Mouse (Mus musculus): ENCODE results near the gene Epn1. TPM values are rescaled to one million over a fixed set of nuclear protein-coding genes. Genes with fewer than 3 reads are reported as not detected.

The Epn1 gene
- polyA plus RNA-seq, 1 experiment from 2014 or later: 41.0 TPM

DNA sequence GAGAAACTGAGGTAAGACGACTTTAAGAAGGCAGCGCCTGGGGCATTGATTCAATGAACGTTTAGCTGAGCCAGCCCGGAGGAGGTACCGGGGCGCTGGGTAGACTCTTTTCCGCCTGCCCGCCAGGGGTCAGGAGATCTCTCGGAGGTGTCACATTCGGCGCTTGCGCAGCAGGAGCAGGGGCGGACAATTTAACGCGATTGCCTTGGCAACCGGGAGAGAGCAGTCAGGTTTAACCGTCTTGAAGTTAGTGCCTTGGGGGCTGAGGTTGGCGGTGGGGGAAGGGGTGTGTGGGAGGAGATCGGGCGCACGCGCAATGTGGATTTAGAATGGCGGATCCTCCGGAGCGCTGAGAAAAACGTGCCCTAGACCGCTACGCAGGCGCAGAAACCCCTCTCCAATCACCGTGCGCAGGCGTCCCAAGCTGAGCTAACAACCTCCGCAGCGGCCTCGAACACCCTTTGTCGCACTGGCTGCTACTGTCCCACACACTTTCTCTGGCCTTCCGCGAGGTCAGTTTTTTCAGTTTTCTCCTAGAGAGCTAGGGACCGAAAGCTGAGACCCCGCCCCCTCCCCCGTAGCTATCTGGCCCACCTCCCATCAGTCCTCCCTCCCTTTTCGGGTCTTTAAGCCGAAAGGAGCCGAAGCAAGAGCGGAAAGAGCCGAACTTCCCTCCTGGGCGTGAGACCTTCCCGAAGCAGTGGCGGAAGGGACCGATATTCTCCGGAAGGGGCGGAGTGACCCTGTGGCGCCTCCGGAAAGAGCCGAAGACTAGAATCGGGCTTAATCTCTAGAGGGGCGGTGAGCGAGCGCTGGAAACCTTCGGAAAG is 18.9 kb upstream of the Epn1 start:
- TF ChIP-seq CTCF (IDR thresholded peaks at IDR 0.05; ENCODE audit: low read depth) (peak; percentile 79), EP300 (optimal IDR thresholded peaks at IDR 0.05) (no peak)
- no peaks in the 10 kb centered on the region for H3K9me3 ChIP-seq (ENCODE audit: control insufficient read depth, low read length)
- peak overlapping the region; percentile 67 for H3K4me3 ChIP-seq (ENCODE audit: low read depth, low read length)
- peak overlapping the region; percentile 90 for H3K4me2 ChIP-seq (replicated peaks; ENCODE audit: low read depth)
- DNase-seq (ENCODE audit: low spot score): peak; percentile 95
- no peaks in the 10 kb centered on the region for H3K27me3 ChIP-seq (ENCODE audit: control insufficient read depth, insufficient read depth, low read length)
- H3K9ac ChIP-seq (ENCODE audit: low read length): peak overlapping the region; percentile 96
- no peaks in the 10 kb centered on the region; the same call in 1 of the 2 replicates for H3K36me3 ChIP-seq (ENCODE audit: control insufficient read depth, insufficient read depth, low read length)
- ATAC-seq (ENCODE audit: low FRiP score, low TSS enrichment): peak; percentile 93
- H3K4me1 ChIP-seq (replicated peaks; ENCODE audit: control insufficient read depth, insufficient read depth): 0 out of 2 replicates have a peak, but pooled peaks cover 4% of the 10 kb centered on the region
- peak overlapping the region; percentile 99 for H3K27ac ChIP-seq (replicated peaks)
- WGBS: under 1% methylated on average over 60 of the region's 60 CpGs

DNA sequence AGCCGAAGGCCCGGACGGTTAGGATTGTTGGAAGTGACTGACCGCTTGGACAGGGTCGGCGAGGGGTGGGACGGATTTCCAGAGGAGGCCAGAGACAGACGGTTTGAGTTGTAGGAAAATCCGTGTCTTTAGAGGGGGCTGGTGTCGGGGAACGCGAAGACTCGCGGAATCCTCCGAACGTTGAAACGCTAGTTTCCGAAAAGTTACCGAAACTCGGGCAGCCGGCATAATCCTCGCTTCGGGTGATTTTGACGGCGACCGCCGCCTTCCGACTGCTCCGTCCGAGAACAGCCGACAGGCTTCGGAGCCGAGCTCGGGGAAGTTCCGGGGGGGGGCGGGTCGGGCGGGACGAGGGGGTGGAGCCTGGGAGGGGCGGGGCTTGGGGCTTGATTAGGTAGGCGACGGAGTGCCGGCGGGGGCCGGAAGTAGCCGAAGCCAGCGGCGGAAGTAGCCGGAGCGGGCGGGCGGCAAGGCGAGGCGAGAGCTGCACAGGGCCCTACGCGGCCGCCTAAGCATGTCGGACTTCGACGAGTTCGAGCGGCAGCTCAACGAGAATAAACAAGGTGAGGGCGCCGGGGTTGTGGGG is 18.2 kb upstream of the Epn1 start, which contains the start of gene U2af2:
Gene U2af2, plus strand, starts transcription at position 370 of the 586 bp plus-strand sequence.
- no peaks in the 10 kb centered on the region for H3K9me3 ChIP-seq (ENCODE audit: control insufficient read depth, low read length)

DNA sequence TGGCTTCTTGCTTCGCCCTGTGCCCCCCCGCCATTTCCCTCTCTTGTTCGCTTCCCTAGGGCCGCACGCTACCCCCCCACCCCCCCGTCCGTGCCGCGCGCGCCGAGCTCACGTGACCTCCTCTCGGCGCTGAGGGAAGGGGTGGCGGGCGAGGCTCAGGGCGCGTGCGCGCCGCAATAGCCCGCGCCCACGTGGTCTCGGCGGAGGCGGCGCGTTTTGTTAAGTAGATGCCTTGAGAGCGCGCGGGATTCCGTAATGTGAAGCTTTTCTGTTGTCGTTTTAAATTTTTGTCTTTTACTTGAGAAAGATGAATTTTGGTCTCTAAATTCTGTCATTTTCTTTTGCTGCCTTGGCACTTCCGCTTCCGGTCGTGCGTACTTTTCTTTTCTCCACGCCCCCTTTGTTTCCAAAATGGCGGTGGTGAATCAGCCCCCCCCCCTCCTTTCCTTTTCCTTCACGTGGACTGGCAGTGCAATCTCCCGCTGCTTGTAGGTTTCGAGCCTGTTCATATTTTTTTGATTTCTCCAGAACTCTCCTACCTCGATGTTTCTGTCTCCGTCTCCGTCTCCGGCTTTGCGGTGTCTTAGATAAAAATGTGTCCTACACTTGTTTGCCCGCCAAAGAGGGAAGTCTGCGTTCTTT is 17.6 kb upstream of the Epn1 start:
- Histone ChIP-seq H3K27ac (replicated peaks) (peak overlapping the region; percentile 99), H3K9ac (ENCODE audit: low read length) (peak overlapping the region; percentile 96), H3K36me3 (ENCODE audit: control insufficient read depth, insufficient read depth, low read length) (peaks cover 4% of the 10 kb centered on the region), H3K4me2 (replicated peaks; ENCODE audit: low read depth) (peak overlapping the region; percentile 90), H3K4me3 (ENCODE audit: low read depth, low read length) (peak overlapping the region; percentile 67), H3K27me3 (ENCODE audit: control insufficient read depth, insufficient read depth, low read length) (no peaks in the 10 kb centered on the region), H3K9me3 (ENCODE audit: control insufficient read depth, low read length) (no peaks in the 10 kb centered on the region), H3K4me1 (replicated peaks; ENCODE audit: control insufficient read depth, insufficient read depth) (0 out of 2 replicates have a peak, but pooled peaks cover 4% of the 10 kb centered on the region)
- peak; percentile 83 for DNase-seq (ENCODE audit: low spot score)
- WGBS: under 1% methylated on average over 46 of the region's 51 CpGs
- peak; percentile 67 for ATAC-seq (ENCODE audit: low FRiP score, low TSS enrichment)
- no peak for TF ChIP-seq CTCF (IDR thresholded peaks at IDR 0.05; ENCODE audit: low read depth)
- no peak for TF ChIP-seq EP300 (optimal IDR thresholded peaks at IDR 0.05)

More for the DNA sequence above, 18.2 kb upstream of the Epn1 start, which contains the start of gene U2af2:
- under 1% methylated on average over 63 of the region's 65 CpGs for WGBS
- peak within 1 kb of the TSS; percentile 96 for H3K9ac ChIP-seq (ENCODE audit: low read length)
- H3K36me3 ChIP-seq (ENCODE audit: control insufficient read depth, insufficient read depth, low read length): no peaks in the 10 kb centered on the region; the same call in 1 of the 2 replicates
- H3K4me2 ChIP-seq (replicated peaks; ENCODE audit: low read depth): peak within 1 kb of the TSS; percentile 90
- no peak for TF ChIP-seq CTCF (IDR thresholded peaks at IDR 0.05; ENCODE audit: low read depth)
- DNase-seq (ENCODE audit: low spot score) (peak; percentile 98), ATAC-seq (ENCODE audit: low FRiP score, low TSS enrichment) (peak; percentile 88)
- H3K4me3 ChIP-seq (ENCODE audit: low read depth, low read length): peak within 1 kb of the TSS; percentile 67
- peak within 1 kb of the TSS; percentile 99 for H3K27ac ChIP-seq (replicated peaks)
- no peaks in the 10 kb centered on the region for H3K27me3 ChIP-seq (ENCODE audit: control insufficient read depth, insufficient read depth, low read length)
- H3K4me1 ChIP-seq (replicated peaks; ENCODE audit: control insufficient read depth, insufficient read depth): 0 out of 2 replicates have a peak, but pooled peaks cover 4% of the 10 kb centered on the region

DNA sequence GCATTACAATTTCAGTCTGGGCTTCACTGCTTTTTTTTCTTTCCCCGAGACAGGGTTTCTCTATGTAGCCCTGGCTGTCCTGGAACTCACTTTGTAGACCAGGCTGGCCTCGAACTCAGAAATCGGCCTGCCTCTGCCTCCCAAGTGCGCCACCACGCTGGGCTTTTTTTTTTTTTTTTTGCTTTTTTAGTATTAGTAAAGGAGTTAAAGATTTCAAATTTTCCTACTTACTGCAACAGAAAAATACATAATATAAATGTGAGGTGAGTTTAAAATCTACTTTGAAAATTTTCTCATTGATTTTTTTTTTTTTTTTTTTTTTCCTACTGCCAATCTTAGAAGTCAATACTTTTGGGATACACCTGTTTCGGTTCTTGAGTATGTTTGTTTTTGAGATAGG is 15.1 kb upstream of the Epn1 start:
- Histone ChIP-seq H3K27me3 (ENCODE audit: control insufficient read depth, insufficient read depth, low read length) (no peaks in the 10 kb centered on the region), H3K4me1 (replicated peaks; ENCODE audit: control insufficient read depth, insufficient read depth) (0 out of 2 replicates have a peak, but pooled peaks cover 4% of the 10 kb centered on the region), H3K27ac (replicated peaks) (no peak overlapping the region), H3K9ac (ENCODE audit: low read length) (no peak overlapping the region), H3K9me3 (ENCODE audit: control insufficient read depth, low read length) (no peaks in the 10 kb centered on the region), H3K36me3 (ENCODE audit: control insufficient read depth, insufficient read depth, low read length) (peaks cover 13% of the 10 kb centered on the region), H3K4me2 (replicated peaks; ENCODE audit: low read depth) (no peak overlapping the region), H3K4me3 (ENCODE audit: low read depth, low read length) (no peak overlapping the region)
- no peak for ATAC-seq (ENCODE audit: low FRiP score, low TSS enrichment)
- TF ChIP-seq CTCF (IDR thresholded peaks at IDR 0.05; ENCODE audit: low read depth) (no peak), EP300 (optimal IDR thresholded peaks at IDR 0.05) (no peak)
- 87% methylated on average over 6 of the region's 6 CpGs for WGBS
- no peak for DNase-seq (ENCODE audit: low spot score)

DNA sequence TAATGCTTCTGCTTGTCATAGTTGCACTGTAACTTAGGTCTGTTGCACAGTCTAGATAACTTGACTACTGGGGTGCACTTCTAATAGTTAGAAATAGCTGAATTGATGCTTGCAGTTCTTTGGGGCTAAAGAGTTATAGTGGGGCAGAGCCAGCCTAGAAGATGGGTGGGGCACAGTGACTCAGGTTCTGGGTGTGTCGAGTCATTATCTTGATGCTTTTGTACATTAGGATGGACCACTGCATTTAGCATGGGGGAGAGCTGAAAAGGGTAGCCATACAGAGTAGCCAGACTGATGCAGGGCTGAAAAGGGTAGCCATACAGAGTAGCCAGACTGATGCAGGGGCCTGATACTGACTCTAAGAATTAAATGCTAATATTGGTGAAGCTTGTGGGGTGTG is 6.4 kb upstream of the Epn1 start:
- no peak overlapping the region for H3K4me2 ChIP-seq (replicated peaks; ENCODE audit: low read depth)
- H3K27me3 ChIP-seq (ENCODE audit: control insufficient read depth, insufficient read depth, low read length): no peaks in the 10 kb centered on the region
- no peak overlapping the region for H3K4me3 ChIP-seq (ENCODE audit: low read depth, low read length)
- H3K9me3 ChIP-seq (ENCODE audit: control insufficient read depth, low read length): no peaks in the 10 kb centered on the region
- no peak overlapping the region for H3K9ac ChIP-seq (ENCODE audit: low read length)
- 0 out of 2 replicates have a peak, but pooled peaks have one; percentile 16 for ATAC-seq (ENCODE audit: low FRiP score, low TSS enrichment)
- 32% methylated on average over 1 of the region's 1 CpGs for WGBS
- no peak for DNase-seq (ENCODE audit: low spot score)
- TF ChIP-seq EP300 (optimal IDR thresholded peaks at IDR 0.05) (no peak), CTCF (IDR thresholded peaks at IDR 0.05; ENCODE audit: low read depth) (no peak)
- H3K27ac ChIP-seq (replicated peaks): no peak overlapping the region
- H3K36me3 ChIP-seq (ENCODE audit: control insufficient read depth, insufficient read depth, low read length): peaks cover 45% of the 10 kb centered on the region
- no peaks in the 10 kb centered on the region for H3K4me1 ChIP-seq (replicated peaks; ENCODE audit: control insufficient read depth, insufficient read depth)

Measured in stomach, postnatal 0 days (tissue).